In genomic region chr12:117664644-117665043, GRCm38 (mm10) we compare ENCODE assay signal across 16 mouse cellular contexts.
A peak's percentile ranks its signal among the peaks of the same experiment; 100 is the strongest.
DNase-seq lines count a peak whose midpoint lies in the region; ATAC-seq and TF ChIP-seq lines count a peak whose summit lies in the region.
"Had no signal": no experiment of that assay in that cellular context is flagged by ENCODE, and none has a peak within 500 bp of the region (broad histone marks: within the 10 kb centered on the region; RNA-seq: fewer than 3 reads in every experiment).

No protein-coding gene starts in this region.

- ATAC-seq in forebrain, postnatal 0 days: peak; percentile 86
- ATAC-seq in heart, postnatal 0 days (ENCODE audit: insufficient read depth, low read depth): no peak
- no peak for ATAC-seq in lung, embryonic 15.5 days (ENCODE audit: borderline replicate concordance, extremely low read depth, low FRiP score, low TSS enrichment)

- H3K27ac ChIP-seq in forebrain, postnatal 0 days (ENCODE audit: low read depth, low read length): no peak overlapping the region
- no peak overlapping the region for H3K27ac ChIP-seq in forebrain, embryonic 10.5 days
- peak overlapping the region; percentile 38; the same call in 1 of the 2 replicates for H3K27ac ChIP-seq in heart, postnatal 0 days (ENCODE audit: low read depth)
- H3K27ac ChIP-seq in lung, embryonic 15.5 days: peak overlapping the region; percentile 33; the same call in 1 of the 2 replicates
- H3K27ac ChIP-seq: embryonic facial prominence, embryonic 10.5 days; limb, embryonic 15.5 days had no signal

- H3K27me3 ChIP-seq in forebrain, postnatal 0 days (ENCODE audit: insufficient read depth, low read length): no peaks in the 10 kb centered on the region
- no peaks in the 10 kb centered on the region for H3K27me3 ChIP-seq in forebrain, embryonic 10.5 days (ENCODE audit: poor library complexity, severe bottlenecking)
- no peaks in the 10 kb centered on the region for H3K27me3 ChIP-seq in heart, postnatal 0 days (ENCODE audit: control insufficient read depth, insufficient read depth, low read length)
- H3K27me3 ChIP-seq in lung, embryonic 15.5 days: no peaks in the 10 kb centered on the region
- H3K27me3 ChIP-seq: limb, embryonic 15.5 days had no signal

- no peak overlapping the region for H3K4me3 ChIP-seq in forebrain, postnatal 0 days (ENCODE audit: low read depth, low read length)
- no peak overlapping the region for H3K4me3 ChIP-seq in forebrain, embryonic 10.5 days
- no peak overlapping the region for H3K4me3 ChIP-seq in heart, postnatal 0 days (ENCODE audit: low read depth, low read length)
- no peak overlapping the region for H3K4me3 ChIP-seq in lung, embryonic 15.5 days
- H3K4me3 ChIP-seq: embryonic facial prominence, embryonic 10.5 days; limb, embryonic 15.5 days had no signal

- no peak overlapping the region for H3K9ac ChIP-seq in forebrain, postnatal 0 days
- H3K9ac ChIP-seq in heart, postnatal 0 days (replicated peaks; ENCODE audit: low read depth, low read length): no peak overlapping the region
- no peak overlapping the region for H3K9ac ChIP-seq in lung, embryonic 15.5 days
- H3K9ac ChIP-seq: limb, embryonic 15.5 days had no signal

- H3K9me3 ChIP-seq in forebrain, postnatal 0 days (ENCODE audit: low read length): no peaks in the 10 kb centered on the region
- H3K9me3 ChIP-seq in forebrain, embryonic 10.5 days: no peaks in the 10 kb centered on the region
- H3K9me3 ChIP-seq in heart, postnatal 0 days (replicated peaks; ENCODE audit: control insufficient read depth, low read length): no peaks in the 10 kb centered on the region
- no peaks in the 10 kb centered on the region for H3K9me3 ChIP-seq in lung, embryonic 15.5 days
- H3K9me3 ChIP-seq: embryonic facial prominence, embryonic 10.5 days; limb, embryonic 15.5 days had no signal

- peaks cover 3% of the 10 kb centered on the region; the same call in 1 of the 2 replicates for H3K4me1 ChIP-seq in forebrain, postnatal 0 days (ENCODE audit: insufficient read depth)
- H3K4me1 ChIP-seq in forebrain, embryonic 10.5 days: peaks cover 8% of the 10 kb centered on the region
- peaks cover 21% of the 10 kb centered on the region for H3K4me1 ChIP-seq in heart, postnatal 0 days (ENCODE audit: control insufficient read depth, insufficient read depth)
- H3K4me1 ChIP-seq in lung, embryonic 15.5 days: peaks cover 18% of the 10 kb centered on the region

- no peaks in the 10 kb centered on the region for H3K36me3 ChIP-seq in forebrain, postnatal 0 days (ENCODE audit: insufficient read depth)
- H3K36me3 ChIP-seq in forebrain, embryonic 10.5 days (replicated peaks): no peaks in the 10 kb centered on the region
- no peaks in the 10 kb centered on the region for H3K36me3 ChIP-seq in heart, postnatal 0 days (replicated peaks; ENCODE audit: control insufficient read depth, insufficient read depth, low read length)
- no peaks in the 10 kb centered on the region for H3K36me3 ChIP-seq in lung, embryonic 15.5 days
- H3K36me3 ChIP-seq: embryonic facial prominence, embryonic 10.5 days; limb, embryonic 15.5 days had no signal

- peak; percentile 56 for DNase-seq in forebrain, postnatal 0 days
- DNase-seq in forebrain, embryonic 10.5 days (ENCODE audit: extremely low spot score, low spot score): no peak
- DNase-seq in heart, postnatal 0 days (ENCODE audit: low spot score): no peak
- no peak for DNase-seq in heart, adult 9 months (ENCODE audit: low spot score in 2 of 2)
- no peak for DNase-seq in lung, postnatal 14 days
- DNase-seq in ovary, adult 18-20 months (ENCODE audit: low spot score): no peak
- DNase-seq: adrenal gland, adult 2 months; cerebellum, adult 2 months; kidney, adult 18-20 months; kidney, postnatal 36 days; lung, adult 2 months; midbrain, embryonic 14.5 days; thymus, postnatal 4 days had no signal

- no peak overlapping the region for H3K4me2 ChIP-seq in forebrain, postnatal 0 days (ENCODE audit: low read depth)
- no peak overlapping the region for H3K4me2 ChIP-seq in heart, postnatal 0 days (ENCODE audit: low read depth, low read length)
- H3K4me2 ChIP-seq in lung, embryonic 15.5 days: no peak overlapping the region
- H3K4me2 ChIP-seq: limb, embryonic 15.5 days had no signal

- no peak for TF ChIP-seq CTCF in forebrain, postnatal 0 days (IDR thresholded peaks at IDR 0.05; ENCODE audit: low read depth)
- TF ChIP-seq CTCF in heart, postnatal 0 days (IDR thresholded peaks at IDR 0.05; ENCODE audit: low read depth): no peak

- no peak for TF ChIP-seq EP300 in heart, postnatal 0 days (IDR thresholded peaks at IDR 0.05; ENCODE audit: low read depth)

- 39% methylated on average over 5 of the region's 5 CpGs for WGBS in forebrain, postnatal 0 days
- WGBS in forebrain, embryonic 10.5 days: 72% methylated on average over 5 of the region's 5 CpGs
- WGBS in heart, postnatal 0 days: 78% methylated on average over 5 of the region's 5 CpGs
- WGBS in lung, embryonic 15.5 days: 77% methylated on average over 5 of the region's 5 CpGs

Comparison
In these comparisons a context has a peak if more than half of its experiments do, and no peak if none do; other contexts are left out.
1. H3K27ac ChIP-seq: peak in heart, postnatal 0 days (single experiment) and lung, embryonic 15.5 days (single experiment); none in forebrain, postnatal 0 days (single experiment) and forebrain, embryonic 10.5 days (single experiment).